Mouse (Mus musculus): ENCODE measurements at regions not wholly inside any gene's neighbourhood (a gene's known extent, or its start where the extent isn't known, plus 50 kb on each side); places are given as distances from the start of the nearest gene placed in this dataset.
"Not testable (repeated sequence)": the region's sequence is repeated elsewhere in the genome, so short reads cannot be mapped to it uniquely, and the experiment has no call there.

DNA sequence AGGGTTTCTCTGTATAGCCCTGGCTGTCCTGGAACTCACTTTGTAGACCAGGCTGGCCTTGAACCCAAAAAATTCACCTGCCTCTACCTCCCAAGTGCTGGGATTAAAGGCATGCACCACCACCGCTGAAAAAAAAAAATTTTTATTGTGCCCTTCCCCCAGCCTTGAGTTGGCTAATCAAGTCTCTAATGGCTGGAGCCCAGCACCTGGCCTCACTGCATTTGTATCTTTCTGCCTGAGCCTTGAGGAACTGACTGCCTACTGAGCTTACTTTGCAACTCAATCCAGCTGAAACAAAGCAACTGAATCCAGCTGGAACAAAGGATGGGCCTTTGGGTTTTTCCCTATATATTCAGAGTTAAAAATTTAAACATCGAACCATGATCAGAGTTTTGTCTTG, 153.3 kb upstream of the Ccnh start:
- DNase-seq (ENCODE audit: low spot score in 2 of 2) = no peak

- DNase-seq (ENCODE audit: low spot score in 2 of 2) = no peak
Observed at GRCm38 (mm10) chr13:85036830-85037229, 152.4 kb upstream of the Ccnh start.

- DNase-seq (ENCODE audit: low spot score in 2 of 2) = peak in 1 of 2 experiments; percentile 47
Observed at GRCm38 (mm10) chr13:85066585-85067550, 122.3 kb upstream of the Ccnh start.

DNA sequence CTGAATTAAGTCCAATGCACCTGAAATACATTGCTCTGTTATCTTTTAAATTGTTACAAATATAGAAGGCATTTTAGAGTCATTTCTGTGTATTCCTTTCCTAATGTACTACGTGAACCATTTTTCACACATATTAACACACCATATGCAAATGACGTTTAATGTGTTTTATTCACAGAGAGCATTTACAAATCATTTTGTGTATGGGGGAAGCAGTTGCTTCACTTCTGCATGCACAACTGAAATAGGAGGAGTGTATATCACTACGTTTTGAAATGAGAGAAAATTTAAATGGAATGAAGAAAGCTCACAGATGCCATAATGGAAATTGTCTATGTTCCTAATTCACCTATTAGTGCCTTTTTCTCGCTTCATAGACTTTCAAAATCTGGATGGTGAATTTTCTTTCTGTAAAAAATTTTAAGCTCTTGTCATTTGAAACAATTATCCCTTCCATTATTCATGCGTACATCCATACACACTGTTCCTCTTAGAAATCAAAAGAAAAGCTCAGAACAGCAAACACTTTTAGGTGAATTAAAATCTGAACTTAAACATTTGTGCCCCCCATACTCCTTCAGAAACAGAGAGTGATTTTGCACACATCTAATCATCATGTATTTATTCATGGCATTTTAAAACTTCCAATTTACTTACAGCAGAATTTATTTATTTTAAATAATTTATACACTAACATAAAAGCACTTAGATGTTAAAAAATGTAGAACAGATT, 121.5 kb upstream of the Ccnh start:
- no peak for DNase-seq (ENCODE audit: low spot score in 2 of 2)

DNA sequence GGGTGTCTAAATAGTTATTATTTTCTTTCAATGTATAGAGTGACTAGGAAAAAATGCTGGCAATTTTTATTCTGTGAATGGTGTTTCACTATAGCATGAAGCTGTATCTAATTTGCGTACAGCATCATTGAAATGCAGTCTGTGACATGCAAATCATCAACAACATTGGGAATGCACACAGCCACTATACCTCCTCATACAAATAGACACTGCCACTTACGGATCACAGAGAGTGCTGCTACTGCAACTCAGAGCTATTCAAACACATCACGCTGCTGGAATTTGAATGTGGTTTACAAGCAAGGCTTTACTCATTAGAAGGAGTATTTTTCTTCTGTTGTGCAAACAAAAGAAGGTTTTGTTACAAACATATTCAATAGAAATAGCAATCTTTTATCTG, 120.8 kb upstream of the Ccnh start:
- DNase-seq (ENCODE audit: low spot score in 2 of 2) = no peak

DNA sequence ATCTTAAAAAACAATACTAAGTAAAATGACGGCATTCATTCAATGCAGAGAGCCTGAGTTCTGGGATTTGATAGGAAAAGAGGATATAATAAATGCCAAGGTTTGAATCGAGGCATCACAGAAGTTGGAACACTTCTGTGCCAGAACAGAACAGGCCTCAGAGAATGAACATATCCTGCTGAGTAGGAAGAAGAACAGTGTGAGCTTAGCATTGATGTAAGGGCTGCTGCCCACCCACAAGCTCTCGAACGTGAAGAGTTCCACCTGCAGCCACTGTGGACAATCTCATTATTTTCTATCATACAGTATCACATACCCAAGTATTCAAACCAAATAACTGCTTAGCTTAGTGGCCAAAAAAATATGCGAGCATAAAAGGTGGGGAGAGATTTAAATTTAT, 105.9 kb upstream of the Ccnh start:
- no peak for DNase-seq (ENCODE audit: low spot score in 2 of 2)

- no peak for DNase-seq (ENCODE audit: low spot score in 2 of 2)
Observed at GRCm38 (mm10) chr13:85083742-85084141, 105.5 kb upstream of the Ccnh start.

GRCm38 (mm10) chr13:85096174-85096573, 93.0 kb upstream of the Ccnh start:
- DNase-seq (ENCODE audit: low spot score in 2 of 2) = no peak

DNA sequence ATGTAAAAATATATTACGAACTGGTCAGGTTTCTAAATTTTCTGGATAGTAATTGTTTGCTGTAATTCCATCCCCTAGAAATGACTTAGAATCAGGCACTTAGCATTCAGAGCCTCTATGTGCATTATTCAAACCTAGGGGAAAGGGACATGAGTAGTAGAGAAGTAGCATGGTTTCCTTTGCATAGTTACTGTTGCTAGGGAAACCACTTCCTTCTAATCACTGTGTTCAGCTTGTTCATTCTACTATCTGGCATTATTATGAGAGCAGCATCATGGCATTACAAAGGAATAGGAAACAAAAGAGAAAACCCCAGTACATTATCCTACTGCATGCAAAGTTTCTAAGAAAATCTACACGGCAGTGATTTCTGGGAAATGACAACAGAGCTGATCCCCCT, 65.9 kb upstream of the Ccnh start:
- no peak for DNase-seq (ENCODE audit: low spot score in 2 of 2)

GRCm38 (mm10) chr13:85126573-85127547, 62.3 kb upstream of the Ccnh start:
- DNase-seq (ENCODE audit: low spot score in 2 of 2) = not testable (repeated sequence)

DNA sequence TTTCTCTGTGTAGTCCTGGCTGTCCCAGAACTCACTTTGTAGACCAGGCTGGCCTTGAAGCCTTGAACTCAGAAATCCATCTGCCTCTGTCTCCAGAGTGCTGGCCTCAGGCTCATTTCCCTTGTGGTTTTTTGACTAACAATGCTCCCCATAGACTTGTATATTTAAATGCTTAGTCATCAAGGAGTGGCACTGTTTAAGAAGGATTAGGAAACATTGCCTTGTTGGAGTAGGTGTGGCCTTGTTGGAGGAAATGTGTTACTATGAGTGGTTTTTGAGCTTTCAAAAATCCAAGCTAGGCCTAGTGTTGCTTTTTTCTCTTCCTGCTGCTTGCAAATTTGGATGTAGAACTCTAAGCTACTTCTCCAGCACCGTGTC, 61.7 kb upstream of the Ccnh start:
- no peak for DNase-seq (ENCODE audit: low spot score in 2 of 2)
